Mouse (Mus musculus) E14TG2a.4 (cell line): ENCODE measurements at regions not wholly inside any gene's neighbourhood (a gene's known extent, or its start where the extent isn't known, plus 50 kb on each side); places are given as distances from the start of the nearest gene placed in this dataset.

Source experiments
- H3K27me3 ChIP-seq: 2 replicates; pipeline ENCODE4 v1.6.1; 2014; ENCODE audit warnings: low read length, control low read depth; ENCODE audit not compliant: insufficient read depth
- H3K36me3 ChIP-seq: 2 replicates; pipeline ENCODE4 v1.6.1; 2014; ENCODE audit warnings: low read length, control low read depth; ENCODE audit not compliant: insufficient read depth
- H3K4me1 ChIP-seq: replicated peaks from 2 replicates; pipeline ENCODE4 v1.6.1; 2014; ENCODE audit warnings: low read depth, low read length, control low read depth
- H3K4me3 ChIP-seq: replicated peaks from 2 replicates; pipeline ENCODE4 v1.5.1; 2014; ENCODE audit warnings: mild to moderate bottlenecking, low read length
- H3K9me3 ChIP-seq: 2 replicates; pipeline ENCODE4 v1.6.1; 2014; ENCODE audit warnings: low read length, control low read depth
- CTCF ChIP-seq: conservative IDR thresholded peaks from 2 replicates; pipeline ENCODE4 v1.5.1; 2014; ENCODE audit warnings: low read length
- NANOG ChIP-seq: IDR thresholded peaks from 2 replicates; pipeline ENCODE4 v1.6.1; 2014; ENCODE audit warnings: borderline replicate concordance, low read length, mixed read lengths
- POU5F1 ChIP-seq: IDR thresholded peaks from 2 replicates; pipeline ENCODE4 v1.6.1; 2014; ENCODE audit warnings: low read length, borderline replicate concordance

- Histone ChIP-seq H3K4me1 (no peaks in the 10 kb centered on the region), H3K9me3 (no peaks in the 10 kb centered on the region), H3K4me3 (no peak overlapping the region), H3K36me3 (no peaks in the 10 kb centered on the region), H3K27me3 (0 out of 2 replicates have a peak, but pooled peaks cover 3% of the 10 kb centered on the region)
- TF ChIP-seq CTCF (no peak), NANOG (no peak), POU5F1 (no peak)
These were observed 90.2 kb upstream of the Prep start for GRCm38 (mm10) chr10:44976815-44977214.

DNA sequence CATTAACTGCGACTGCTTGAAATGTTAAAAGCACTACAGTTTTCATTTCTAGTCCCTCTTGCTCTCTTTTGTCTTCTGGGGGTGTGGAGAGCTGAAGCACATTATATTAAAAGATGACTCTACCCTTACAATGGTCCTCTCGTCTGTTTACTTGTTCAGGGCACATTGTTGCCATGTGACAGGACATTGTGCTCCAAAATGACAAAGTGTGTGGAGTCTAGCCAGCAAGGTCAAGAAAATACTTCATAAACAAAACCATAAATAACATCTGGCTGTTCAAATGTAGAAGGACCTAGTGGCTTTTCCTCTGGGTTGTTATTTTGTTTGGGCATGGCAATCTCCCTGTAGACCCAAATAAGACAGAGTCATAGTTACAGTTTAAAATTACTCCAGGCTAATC lies 95.1 kb upstream of the Prep start:
- no peaks in the 10 kb centered on the region for H3K36me3 ChIP-seq
- H3K4me1 ChIP-seq = no peaks in the 10 kb centered on the region
- H3K9me3 ChIP-seq = no peaks in the 10 kb centered on the region
- no peak for TF ChIP-seq CTCF
- no peak for TF ChIP-seq POU5F1
- no peak for TF ChIP-seq NANOG
- H3K4me3 ChIP-seq = no peak overlapping the region
- 0 out of 2 replicates have a peak, but pooled peaks cover 3% of the 10 kb centered on the region for H3K27me3 ChIP-seq

DNA sequence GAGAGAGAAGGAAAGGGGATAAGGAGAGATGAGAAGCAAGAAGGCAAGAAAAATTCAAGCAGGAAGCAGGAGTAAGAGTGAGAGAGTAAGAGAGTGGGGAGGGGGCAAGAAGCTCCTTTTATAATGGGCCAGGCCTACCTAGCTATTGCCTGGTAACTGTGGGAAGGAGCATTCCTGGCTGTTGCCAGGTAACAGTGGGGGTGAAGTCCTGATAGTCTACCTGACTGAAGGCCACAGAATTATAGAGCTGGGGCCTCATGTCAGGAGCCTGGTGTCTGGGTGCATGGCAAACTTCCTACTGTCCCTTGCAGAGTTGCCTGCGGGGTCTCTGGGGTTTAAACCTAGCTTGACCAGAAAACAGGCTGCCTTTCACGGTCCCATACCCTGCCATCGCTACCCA lies 107.0 kb upstream of the Prep start:
- no peaks in the 10 kb centered on the region for H3K36me3 ChIP-seq
- TF ChIP-seq POU5F1 (no peak), NANOG (no peak), CTCF (no peak)
- no peaks in the 10 kb centered on the region for H3K9me3 ChIP-seq
- H3K27me3 ChIP-seq = no peaks in the 10 kb centered on the region
- H3K4me1 ChIP-seq = no peaks in the 10 kb centered on the region
- no peak overlapping the region for H3K4me3 ChIP-seq

DNA sequence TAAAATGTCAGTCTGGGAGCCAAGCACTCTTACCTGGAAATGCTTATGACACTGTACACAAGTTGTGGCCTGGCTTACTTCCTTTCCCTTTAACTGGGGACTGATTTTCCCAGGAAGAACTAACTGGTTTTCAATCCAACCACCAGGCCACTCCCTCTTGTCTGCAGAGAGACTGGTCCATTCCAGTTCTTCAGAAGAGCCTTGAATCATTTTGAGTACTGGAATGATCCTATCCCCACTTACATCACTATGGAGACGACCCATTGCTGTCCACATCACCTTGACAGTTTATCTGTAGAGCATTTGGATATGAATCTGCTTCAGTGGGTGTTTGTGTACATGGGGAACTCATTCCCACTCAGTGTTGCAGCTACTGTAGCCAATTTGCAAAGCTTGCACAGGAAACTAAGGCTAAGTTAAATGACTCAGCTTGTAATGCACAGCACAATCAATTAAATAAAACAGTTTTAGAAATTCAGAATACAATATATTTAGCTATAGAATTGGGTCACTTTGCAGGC lies 121.7 kb upstream of the Prep start:
- Histone ChIP-seq H3K9me3 (peaks cover 10% of the 10 kb centered on the region; the same call in 1 of the 2 replicates), H3K4me1 (peaks cover 22% of the 10 kb centered on the region), H3K4me3 (no peak overlapping the region), H3K36me3 (no peaks in the 10 kb centered on the region), H3K27me3 (no peaks in the 10 kb centered on the region)
- TF ChIP-seq NANOG = peak; percentile 74; the same call in 1 of the 2 replicates
- TF ChIP-seq POU5F1 = no peak
- TF ChIP-seq CTCF = no peak

GRCm38 (mm10) chr10:44939403-44939802 lies 127.6 kb upstream of the Prep start:
- Histone ChIP-seq H3K27me3 (no peaks in the 10 kb centered on the region), H3K9me3 (no peaks in the 10 kb centered on the region), H3K36me3 (no peaks in the 10 kb centered on the region), H3K4me1 (peaks cover 3% of the 10 kb centered on the region; the same call in 1 of the 2 replicates), H3K4me3 (no peak overlapping the region)
- TF ChIP-seq CTCF (no peak), NANOG (no peak), POU5F1 (no peak)

DNA sequence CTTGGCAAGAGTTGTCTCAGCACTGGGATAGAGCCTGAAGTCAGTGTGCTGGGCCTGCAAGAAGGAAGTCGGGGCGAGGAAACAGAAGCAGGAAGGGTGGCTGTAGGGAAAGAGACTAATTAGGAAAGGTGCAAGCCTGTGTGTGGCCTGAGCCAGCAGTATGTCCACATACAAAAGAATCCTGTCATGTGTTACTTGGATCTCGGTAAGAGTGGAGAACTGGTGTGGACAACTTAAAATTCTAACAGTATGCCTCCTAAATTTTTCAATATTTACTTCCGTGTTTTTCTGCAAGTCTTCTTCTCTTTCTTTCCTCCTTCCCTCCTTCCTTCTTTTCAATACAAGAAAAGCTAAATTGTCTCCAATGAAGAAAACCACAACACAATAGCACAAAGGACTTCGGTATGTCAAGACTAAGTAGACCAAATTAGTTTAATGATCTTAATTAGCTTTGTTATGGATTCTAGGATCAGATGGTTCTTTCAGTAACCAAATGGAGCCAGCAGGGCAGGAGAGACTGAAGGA lies 130.0 kb upstream of the Prep start:
- TF ChIP-seq CTCF = no peak
- TF ChIP-seq NANOG = no peak
- TF ChIP-seq POU5F1 = no peak
- H3K27me3 ChIP-seq = no peaks in the 10 kb centered on the region

DNA sequence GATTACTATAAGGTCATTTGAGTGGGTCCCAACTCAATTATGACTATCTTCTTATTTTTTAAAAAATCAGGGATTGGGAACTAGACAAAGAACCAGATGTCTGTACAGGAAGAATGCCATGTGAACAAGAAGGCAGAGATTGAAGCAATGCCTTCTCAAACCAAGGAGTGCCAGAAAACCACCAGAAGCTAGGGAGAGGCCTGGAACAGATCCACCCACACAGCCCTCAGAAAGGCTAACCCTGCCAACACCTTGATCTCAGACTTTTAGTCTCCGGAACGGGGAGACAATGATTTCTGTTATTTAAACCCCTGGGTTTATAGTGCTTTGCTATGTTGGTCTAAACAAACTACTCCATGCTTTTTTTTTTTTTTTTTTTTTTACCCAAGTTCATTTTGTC lies 136.2 kb upstream of the Prep start:
- H3K27me3 ChIP-seq = no peaks in the 10 kb centered on the region
- H3K4me3 ChIP-seq = no peak overlapping the region
- H3K36me3 ChIP-seq = no peaks in the 10 kb centered on the region
- no peaks in the 10 kb centered on the region for H3K4me1 ChIP-seq
- no peak for TF ChIP-seq POU5F1
- no peak for TF ChIP-seq NANOG
- no peak for TF ChIP-seq CTCF
- 0 out of 2 replicates have a peak, but pooled peaks cover 7% of the 10 kb centered on the region for H3K9me3 ChIP-seq

More for the DNA sequence above, 130.0 kb upstream of the Prep start:
- H3K36me3 ChIP-seq = no peaks in the 10 kb centered on the region
- H3K9me3 ChIP-seq = no peaks in the 10 kb centered on the region
- no peak overlapping the region for H3K4me3 ChIP-seq
- no peaks in the 10 kb centered on the region for H3K4me1 ChIP-seq

- Histone ChIP-seq H3K4me1 (no peaks in the 10 kb centered on the region), H3K4me3 (no peak overlapping the region), H3K36me3 (no peaks in the 10 kb centered on the region), H3K9me3 (no peaks in the 10 kb centered on the region), H3K27me3 (no peaks in the 10 kb centered on the region)
- TF ChIP-seq NANOG (no peak), POU5F1 (no peak), CTCF (no peak)
These were observed 153.1 kb upstream of the Prep start for GRCm38 (mm10) chr10:44913751-44914388.

DNA sequence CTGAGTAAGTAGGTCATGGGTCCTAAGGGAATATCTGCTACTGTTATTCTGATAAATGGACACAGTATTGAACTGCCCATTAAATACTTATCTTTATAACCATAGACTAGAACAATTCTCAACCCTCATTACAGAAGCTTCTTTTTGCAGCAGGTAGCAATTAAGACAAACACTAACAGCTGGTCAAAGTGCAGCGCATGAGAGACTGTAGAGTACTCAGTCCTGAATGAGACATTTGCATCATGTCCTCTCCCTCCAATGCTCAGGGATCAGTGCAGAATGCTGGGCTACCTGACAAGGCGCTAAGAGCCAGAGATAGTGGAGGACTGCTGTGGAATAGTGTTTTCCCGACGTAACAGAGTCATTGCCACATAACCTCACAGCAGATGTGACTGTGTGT lies 162.5 kb upstream of the Prep start:
- peaks cover 5% of the 10 kb centered on the region; the same call in 1 of the 2 replicates for H3K4me1 ChIP-seq
- no peak for TF ChIP-seq POU5F1
- no peak for TF ChIP-seq NANOG
- no peak for TF ChIP-seq CTCF
- peaks cover 10% of the 10 kb centered on the region for H3K9me3 ChIP-seq
- H3K36me3 ChIP-seq = no peaks in the 10 kb centered on the region
- H3K27me3 ChIP-seq = no peaks in the 10 kb centered on the region
- H3K4me3 ChIP-seq = no peak overlapping the region
